Mouse (Mus musculus) stomach, adult 2 months (tissue): ENCODE measurements around the gene Gm14305. TPM values are rescaled to one million over a fixed set of nuclear protein-coding genes. Genes with fewer than 3 reads are reported as not detected.

ENCODE experiments used
- polyA plus RNA-seq: library from polyadenylated mRNA; depleted of rRNA; stranded (reverse); fragments of >200 nt; gene quantifications from 2 replicates; pipeline ENCODE4 v1.2.3, GENCODE M21; 2012; rRNA removed

Gene Gm14305
- polyA plus RNA-seq = 0.09 and 0.26 TPM in 2 replicates

DNA sequence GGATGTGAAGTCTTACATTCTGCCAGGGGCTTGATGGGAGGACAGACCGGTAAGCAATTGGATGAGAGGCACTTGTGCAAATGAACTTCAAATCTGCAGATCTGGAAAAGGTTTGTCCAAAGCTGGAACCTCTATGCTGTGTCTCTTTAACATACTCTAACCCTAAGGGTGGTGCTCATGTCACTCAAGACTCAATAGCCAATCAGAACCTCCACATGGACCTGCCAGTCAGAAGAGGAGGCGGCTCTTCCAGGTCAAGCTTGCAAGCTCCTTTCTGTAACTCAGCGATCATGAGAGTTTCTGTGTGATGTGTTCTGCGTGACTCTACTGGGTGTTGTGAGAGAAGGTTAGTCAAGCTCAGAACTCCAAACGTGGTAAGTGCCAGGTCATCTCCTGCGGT is at the start of gene Gm14305:
TSS of gene Gm14305 (plus strand) at position 278 of the 400 bp plus-strand sequence.

GRCm38 (mm10) chr2:176670222-176670621 is 37.9 kb upstream of the Gm14305 start, which contains the start of gene Zfp973:
Gene Zfp973 (plus strand): TSS chr2:176670522.

Other genes with a start within 250 kb of the Gm14305 start
- 0.14 TPM in 1 of 2 replicates, not detected in the other for gene Gm14434, start 221.5 kb upstream of the Gm14305 start, polyA plus RNA-seq
- not detected in 2 replicates for gene Zfp967, start 187.3 kb upstream of the Gm14305 start, polyA plus RNA-seq
- 0.14 TPM in 1 of 2 replicates, not detected in the other for gene Gm14308, start 72.0 kb upstream of the Gm14305 start, polyA plus RNA-seq
- gene Zfp973, start 37.8 kb upstream of the Gm14305 start, polyA plus RNA-seq = 0.27 TPM in 1 of 2 replicates, not detected in the other
- gene Gm14295, start 90.3 kb downstream of the Gm14305 start, polyA plus RNA-seq = 0.13 and 0.32 TPM in 2 replicates
- not detected in 2 replicates for gene Gm14408, start 122.8 kb downstream of the Gm14305 start, polyA plus RNA-seq
- 0.05 and 0.13 TPM in 2 replicates for gene Gm14296, start 219.5 kb downstream of the Gm14305 start, polyA plus RNA-seq